Mouse (Mus musculus): ENCODE measurements around the gene Iqcf1.
A peak's percentile ranks its signal among the peaks of the same experiment; 100 is the strongest.

The Iqcf1 gene

GRCm38 (mm10) chr9:106465571-106466200 lies 34.1 kb upstream of the Iqcf1 start, which contains the start of gene Gpr62:
Gpr62 (minus strand) TSS chr9:106465938.
- no peak for DNase-seq (ENCODE audit: low read depth)

DNA sequence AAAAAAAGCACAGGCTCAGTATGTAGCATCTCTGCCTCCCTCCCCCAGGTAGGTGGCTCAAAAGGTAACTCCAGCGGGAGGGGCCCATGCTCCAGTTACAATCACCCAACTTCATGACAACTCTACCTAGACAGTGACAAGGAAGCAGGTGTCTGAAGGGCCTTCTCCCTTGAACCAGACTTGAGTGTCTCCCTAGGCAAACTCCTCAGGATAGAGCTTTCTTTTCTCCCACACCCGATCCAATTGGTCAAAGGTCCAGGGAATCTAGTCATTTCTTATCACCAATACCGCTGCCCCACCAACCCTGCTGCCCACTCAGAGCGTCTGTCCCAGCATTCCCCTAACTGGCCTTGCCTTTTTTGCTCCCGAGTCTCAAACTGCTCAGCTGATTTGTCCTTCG lies 33.0 kb upstream of the Iqcf1 start:
- no peak for DNase-seq (ENCODE audit: low read depth)

DNA sequence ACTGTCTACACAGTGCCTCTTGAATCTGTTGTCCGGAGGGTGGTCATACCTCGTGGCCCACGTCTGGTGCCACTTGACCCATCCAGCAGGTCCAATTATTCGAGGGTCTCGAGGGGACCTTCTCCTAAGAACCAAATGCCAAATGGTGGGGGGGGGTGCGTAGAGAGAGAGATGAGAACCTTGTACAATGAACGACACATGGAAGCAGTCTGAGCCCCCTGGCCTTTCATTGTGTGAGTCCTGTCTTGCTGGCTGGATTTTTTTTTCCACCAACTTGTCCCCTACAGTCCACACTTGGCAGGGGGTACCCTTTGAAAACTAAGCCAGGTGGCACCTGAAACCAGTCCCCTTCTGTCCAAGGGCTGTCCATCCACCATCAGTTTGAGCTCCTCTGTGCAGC lies 32.0 kb upstream of the Iqcf1 start:
- no peak for DNase-seq (ENCODE audit: low read depth)

DNA sequence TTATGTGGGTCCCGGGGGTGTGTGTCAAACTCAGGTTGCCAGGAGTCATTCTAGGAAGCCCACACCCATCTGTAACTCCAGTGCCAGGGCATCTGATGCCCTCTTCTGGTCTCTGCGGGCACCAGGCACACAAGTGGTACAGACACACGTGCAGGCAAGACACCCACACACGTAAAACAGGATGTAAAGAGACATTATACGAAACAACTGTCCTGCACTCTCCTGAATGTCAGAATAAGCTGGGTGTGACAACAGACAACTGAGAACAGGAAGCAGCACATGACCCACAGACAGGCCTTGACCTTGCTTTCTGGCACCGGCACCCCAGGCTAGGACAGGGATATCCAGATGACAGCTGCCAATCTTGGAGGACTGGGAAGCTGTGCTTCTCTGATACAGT lies 30.4 kb upstream of the Iqcf1 start:
- no peak for DNase-seq (ENCODE audit: low read depth)

DNA sequence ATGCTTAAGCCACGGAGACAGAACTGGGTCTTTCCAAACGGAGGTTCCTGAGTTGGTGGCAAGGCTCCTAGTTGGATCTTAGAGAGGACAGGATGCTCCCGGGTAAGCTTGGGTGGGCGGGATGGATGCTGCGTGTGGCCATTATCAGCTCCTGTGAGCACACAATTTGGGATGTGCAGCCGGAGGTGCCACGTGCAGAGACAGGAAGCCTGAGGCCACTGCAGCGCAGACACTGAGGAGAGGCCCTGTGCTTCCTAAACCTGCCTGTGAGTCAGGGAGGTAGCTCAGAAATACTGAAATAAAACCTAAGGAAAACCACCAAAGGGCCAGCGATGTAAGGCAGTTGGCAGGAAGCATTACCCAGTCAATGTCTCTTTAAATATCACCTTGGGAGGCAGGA lies 30.0 kb upstream of the Iqcf1 start:
- DNase-seq (ENCODE audit: low read depth) = no peak

GRCm38 (mm10) chr9:106470991-106471750 lies 28.6 kb upstream of the Iqcf1 start:
- no peak for DNase-seq (ENCODE audit: low read depth)

GRCm38 (mm10) chr9:106471892-106472291 lies 27.9 kb upstream of the Iqcf1 start:
- no peak for DNase-seq (ENCODE audit: low read depth)

DNA sequence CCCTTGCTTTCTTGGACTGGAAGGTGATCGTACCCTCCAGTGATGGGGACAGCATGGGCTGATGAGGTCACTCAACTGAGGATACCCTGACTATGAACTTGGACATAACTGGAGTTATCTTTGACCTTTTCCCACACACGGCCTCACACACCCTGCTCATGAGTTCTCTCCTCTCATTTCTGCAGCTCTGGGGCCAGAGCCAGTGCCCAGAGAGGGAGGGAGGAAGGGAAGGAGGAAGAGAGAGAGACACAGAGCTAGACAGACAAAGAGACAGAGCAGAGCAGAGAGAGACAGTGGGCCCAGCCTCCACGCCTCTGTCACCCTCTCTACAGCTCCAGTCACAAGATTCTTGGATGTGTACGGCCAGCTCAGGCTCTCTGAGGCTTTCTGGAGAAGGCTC lies 27.4 kb upstream of the Iqcf1 start:
- no peak for DNase-seq (ENCODE audit: low read depth)

- no peak for DNase-seq (ENCODE audit: low read depth)
Observed at GRCm38 (mm10) chr9:106473081-106473752, 26.6 kb upstream of the Iqcf1 start.

- DNase-seq (ENCODE audit: low read depth) = no peak
Observed at GRCm38 (mm10) chr9:106473753-106474105, 26.0 kb upstream of the Iqcf1 start.

DNA sequence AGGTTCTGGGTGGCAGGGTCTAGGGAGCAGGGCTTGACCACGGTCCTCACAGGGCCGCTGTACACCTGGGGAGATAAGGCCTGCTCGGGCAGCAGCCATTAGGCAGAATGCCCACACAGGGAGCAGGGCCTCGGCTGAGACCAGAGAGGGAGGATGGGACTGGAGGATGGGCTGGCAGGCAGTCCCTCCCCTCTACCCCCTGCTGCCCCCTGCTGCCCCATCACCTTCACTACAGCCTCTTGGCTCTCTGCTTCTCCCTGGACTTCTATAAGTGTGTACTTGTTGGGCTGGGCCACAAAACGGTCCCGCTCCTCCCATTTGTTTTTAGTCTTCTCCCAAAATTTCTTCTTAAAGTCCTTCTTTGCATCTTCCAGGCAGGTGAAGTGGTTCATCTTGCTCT lies 25.3 kb upstream of the Iqcf1 start:
- DNase-seq (ENCODE audit: low read depth) = no peak

DNA sequence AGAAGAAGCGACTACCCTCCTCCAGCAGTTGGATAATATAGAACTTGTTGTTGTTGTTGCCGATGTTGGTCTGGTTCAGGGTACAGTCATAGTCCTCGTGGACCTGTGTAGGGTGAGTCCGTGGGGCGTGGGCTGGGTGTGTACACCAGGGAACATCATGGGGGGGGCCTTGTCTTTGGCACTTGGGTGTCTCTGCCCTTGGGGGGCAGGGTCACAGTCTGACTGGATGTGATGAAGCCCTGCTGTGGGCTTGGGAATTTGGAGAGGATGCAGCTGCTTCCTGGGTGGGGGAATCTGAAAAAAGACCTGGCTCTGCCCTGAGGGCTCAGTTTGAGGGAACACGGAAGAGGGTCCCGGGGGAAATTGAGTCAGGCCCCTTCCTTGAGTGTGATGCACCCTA lies 24.7 kb upstream of the Iqcf1 start:
- no peak for DNase-seq (ENCODE audit: low read depth)

DNA sequence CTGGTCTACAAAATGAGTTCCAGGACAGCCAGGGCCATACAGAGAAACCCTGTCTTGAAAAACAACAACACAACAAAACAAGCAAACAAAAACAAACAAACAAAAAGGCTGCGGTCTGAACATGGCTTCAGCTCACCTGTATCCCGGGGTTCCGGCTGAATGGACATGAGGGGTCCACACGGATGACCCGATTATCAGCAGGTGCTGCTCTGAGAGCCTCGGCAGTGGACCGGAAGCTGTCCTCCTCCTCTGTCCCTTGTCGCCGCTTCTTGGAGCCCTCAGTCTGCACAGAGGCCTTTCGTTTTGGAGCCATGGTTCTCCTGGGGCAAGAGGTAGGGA lies 24.1 kb upstream of the Iqcf1 start, which contains the start of gene Rrp9:
Gene Rrp9, plus strand, starts transcription at position 301 of the 339 bp plus-strand sequence.
- no peak for DNase-seq (ENCODE audit: low read depth)

DNA sequence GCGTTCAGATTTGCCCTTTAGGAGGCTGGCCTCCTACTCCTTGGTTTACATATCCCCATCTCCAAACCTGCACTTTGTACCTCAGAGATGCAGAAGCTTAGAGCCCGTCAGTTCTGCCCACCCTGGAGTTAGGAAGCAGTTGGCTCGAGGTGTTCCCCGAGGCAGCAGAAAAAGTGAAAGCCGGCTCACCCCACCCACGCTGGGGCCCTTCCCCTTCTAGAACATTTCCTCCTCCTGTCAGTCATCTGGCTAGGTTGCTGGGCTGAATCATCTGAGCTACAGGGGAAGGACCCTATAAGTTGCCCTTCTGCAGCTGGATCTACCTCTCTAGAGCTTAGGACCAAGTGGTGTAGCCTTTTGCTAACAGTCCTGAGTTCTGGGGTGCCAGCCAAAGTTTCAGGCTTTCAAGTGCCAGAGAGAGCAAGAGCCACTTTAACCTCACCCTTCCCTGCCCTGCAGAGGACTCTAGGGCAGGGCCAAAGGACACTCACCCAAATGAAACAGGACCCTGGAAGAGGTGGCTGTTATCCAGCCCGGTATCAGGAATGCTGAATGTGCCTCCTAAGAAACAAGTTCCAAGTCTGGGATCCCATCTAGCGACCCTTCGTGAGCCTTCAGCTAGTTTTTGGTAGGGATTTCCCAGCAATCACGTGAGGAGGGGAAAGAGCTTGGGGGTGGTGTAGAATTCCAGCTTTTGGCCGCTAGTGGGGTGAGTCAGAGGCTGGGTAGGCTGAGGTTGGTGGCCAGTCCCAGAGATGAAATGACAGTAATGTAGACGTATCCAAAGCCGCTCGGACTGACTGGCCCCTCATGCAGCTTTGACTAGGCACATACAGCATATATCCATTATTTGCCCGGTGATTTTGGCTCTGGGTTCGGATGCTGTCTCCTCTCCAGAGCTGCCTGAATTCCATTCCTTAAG lies 23.5 kb upstream of the Iqcf1 start:
- DNase-seq (ENCODE audit: low read depth) = no peak

GRCm38 (mm10) chr9:106476924-106477484 lies 22.8 kb upstream of the Iqcf1 start, which contains the start of gene Parp3:
Parp3 (minus strand) TSS chr9:106476949.
- DNase-seq (ENCODE audit: low read depth) = peak; percentile 100

DNA sequence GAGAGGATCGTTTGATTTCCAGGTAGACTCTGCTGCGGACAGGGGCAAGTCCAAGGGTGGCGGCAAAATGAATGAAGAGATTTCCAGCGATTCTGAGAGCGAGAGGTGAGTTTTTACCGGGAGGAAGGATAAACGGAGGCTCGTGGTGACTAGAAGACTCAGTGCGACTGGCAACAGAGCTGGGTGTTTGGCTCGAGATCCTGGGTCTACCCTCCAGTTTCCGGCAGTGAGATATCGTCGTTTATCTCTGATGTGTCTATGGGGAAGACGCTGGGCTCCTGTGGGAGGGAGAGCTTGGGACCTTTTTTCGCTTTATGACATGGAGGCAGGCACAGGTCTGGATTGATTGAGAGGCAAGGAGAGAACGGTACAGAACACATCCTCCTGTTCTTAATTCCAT lies 22.1 kb upstream of the Iqcf1 start:
- DNase-seq (ENCODE audit: low read depth) = no peak

GRCm38 (mm10) chr9:106478101-106478500 lies 21.7 kb upstream of the Iqcf1 start:
- no peak for DNase-seq (ENCODE audit: low read depth)

DNA sequence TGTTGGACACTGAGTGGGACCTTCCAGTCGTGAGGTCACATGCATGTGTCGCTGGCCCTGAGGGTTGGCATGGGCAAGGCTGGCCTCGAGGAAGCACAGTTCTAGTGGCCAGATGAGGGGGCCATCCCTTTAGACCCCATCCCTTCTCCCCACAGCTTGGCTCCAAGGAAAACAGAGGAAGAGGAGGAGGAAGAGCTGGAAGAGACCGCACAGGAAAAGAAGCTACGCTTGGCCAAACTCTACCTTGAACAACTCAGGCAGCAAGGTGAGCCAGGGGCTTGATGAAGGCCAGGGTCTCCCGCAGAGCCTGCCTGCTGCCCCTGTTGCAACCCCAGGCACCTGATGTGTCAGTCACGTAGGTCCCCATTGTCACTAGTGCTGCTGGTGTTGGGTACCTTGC lies 19.2 kb upstream of the Iqcf1 start:
- no peak for DNase-seq (ENCODE audit: low read depth)

GRCm38 (mm10) chr9:106481075-106481474 lies 18.7 kb upstream of the Iqcf1 start:
- DNase-seq (ENCODE audit: low read depth) = no peak

DNA sequence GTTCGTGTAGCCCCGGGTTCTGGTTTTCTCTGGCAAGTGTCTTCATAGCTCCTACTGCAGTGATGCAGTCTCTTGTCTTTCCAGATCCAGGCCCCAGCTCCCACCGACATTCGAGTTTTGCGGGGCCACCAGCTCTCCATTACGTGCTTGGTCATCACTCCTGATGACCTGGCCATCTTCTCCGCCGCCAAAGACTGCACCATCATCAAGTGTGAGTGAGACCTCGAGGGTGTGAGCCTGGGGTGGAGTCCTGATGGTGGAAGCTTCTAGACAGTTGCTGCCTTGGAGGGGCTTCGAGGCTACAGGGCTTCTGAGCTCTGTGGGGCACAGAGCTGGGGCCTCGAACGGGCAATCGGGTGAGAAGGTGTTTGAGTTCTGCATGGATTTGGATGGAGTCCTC lies 18.1 kb upstream of the Iqcf1 start:
- no peak for DNase-seq (ENCODE audit: low read depth)

- no peak for DNase-seq (ENCODE audit: low read depth)
Observed at GRCm38 (mm10) chr9:106482578-106483115, 17.1 kb upstream of the Iqcf1 start.

DNA sequence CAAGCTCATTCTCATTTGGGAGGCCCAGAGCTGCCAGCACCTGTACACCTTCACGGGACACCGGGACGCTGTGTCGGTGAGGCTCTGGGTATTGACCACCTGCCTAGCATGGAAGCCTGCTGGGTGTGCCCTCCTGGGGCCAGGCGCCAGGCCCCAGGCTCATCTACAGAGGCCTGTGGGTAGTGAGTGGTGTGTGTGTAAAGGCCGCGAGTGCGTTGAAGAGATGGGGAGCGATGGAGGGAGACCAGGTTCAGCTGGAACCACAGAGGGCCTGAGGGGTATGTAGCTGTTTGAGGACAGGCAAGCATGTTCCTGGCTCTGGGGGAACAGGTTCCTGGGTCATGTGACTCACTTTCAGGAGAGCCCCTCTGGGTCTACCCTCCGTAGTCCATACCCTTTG lies 16.6 kb upstream of the Iqcf1 start:
- DNase-seq (ENCODE audit: low read depth) = no peak
